Mouse (Mus musculus): ENCODE results near the gene Fbxl17.

Gene Fbxl17

GRCm38 (mm10) chr17:63301822-63302393, 197.9 kb downstream of the Fbxl17 start:
- no peak for TF ChIP-seq GATA4 (IDR thresholded peaks at IDR 0.05; ENCODE audit: insufficient replicate concordance, low read length)

GRCm38 (mm10) chr17:63295471-63295870, 204.3 kb downstream of the Fbxl17 start:
- no peak for TF ChIP-seq GATA4 (IDR thresholded peaks at IDR 0.05; ENCODE audit: insufficient replicate concordance, low read length)

GRCm38 (mm10) chr17:63294961-63295360, 204.9 kb downstream of the Fbxl17 start:
- TF ChIP-seq GATA4 (IDR thresholded peaks at IDR 0.05; ENCODE audit: insufficient replicate concordance, low read length) = no peak

- no peak for TF ChIP-seq GATA4 (IDR thresholded peaks at IDR 0.05; ENCODE audit: insufficient replicate concordance, low read length)
Observed at GRCm38 (mm10) chr17:63293979-63294378, 205.8 kb downstream of the Fbxl17 start.

- no peak for TF ChIP-seq GATA4 (IDR thresholded peaks at IDR 0.05; ENCODE audit: insufficient replicate concordance, low read length)
Observed at GRCm38 (mm10) chr17:63289317-63289913, 210.4 kb downstream of the Fbxl17 start.

GRCm38 (mm10) chr17:63288850-63289249, 211.0 kb downstream of the Fbxl17 start:
- no peak for TF ChIP-seq GATA4 (IDR thresholded peaks at IDR 0.05; ENCODE audit: insufficient replicate concordance, low read length)

- TF ChIP-seq GATA4 (IDR thresholded peaks at IDR 0.05; ENCODE audit: insufficient replicate concordance, low read length) = no peak
Observed at GRCm38 (mm10) chr17:63287413-63287812, 212.4 kb downstream of the Fbxl17 start.

- no peak for TF ChIP-seq GATA4 (IDR thresholded peaks at IDR 0.05; ENCODE audit: insufficient replicate concordance, low read length)
Observed at GRCm38 (mm10) chr17:63285265-63285939, 214.4 kb downstream of the Fbxl17 start.

GRCm38 (mm10) chr17:63284074-63284473, 215.7 kb downstream of the Fbxl17 start:
- no peak for TF ChIP-seq GATA4 (IDR thresholded peaks at IDR 0.05; ENCODE audit: insufficient replicate concordance, low read length)

GRCm38 (mm10) chr17:63282004-63282403, 217.8 kb downstream of the Fbxl17 start:
- no peak for TF ChIP-seq GATA4 (IDR thresholded peaks at IDR 0.05; ENCODE audit: insufficient replicate concordance, low read length)

GRCm38 (mm10) chr17:63280990-63281389, 218.8 kb downstream of the Fbxl17 start:
- TF ChIP-seq GATA4 (IDR thresholded peaks at IDR 0.05; ENCODE audit: insufficient replicate concordance, low read length) = no peak

GRCm38 (mm10) chr17:63279144-63279543, 220.7 kb downstream of the Fbxl17 start:
- TF ChIP-seq GATA4 (IDR thresholded peaks at IDR 0.05; ENCODE audit: insufficient replicate concordance, low read length) = no peak

- TF ChIP-seq GATA4 (IDR thresholded peaks at IDR 0.05; ENCODE audit: insufficient replicate concordance, low read length) = no peak
Observed at GRCm38 (mm10) chr17:63273353-63273752, 226.5 kb downstream of the Fbxl17 start.

GRCm38 (mm10) chr17:63272914-63273313, 226.9 kb downstream of the Fbxl17 start:
- no peak for TF ChIP-seq GATA4 (IDR thresholded peaks at IDR 0.05; ENCODE audit: insufficient replicate concordance, low read length)

GRCm38 (mm10) chr17:63271000-63271399, 228.8 kb downstream of the Fbxl17 start:
- TF ChIP-seq GATA4 (IDR thresholded peaks at IDR 0.05; ENCODE audit: insufficient replicate concordance, low read length) = no peak

GRCm38 (mm10) chr17:63270513-63270912, 229.3 kb downstream of the Fbxl17 start:
- no peak for TF ChIP-seq GATA4 (IDR thresholded peaks at IDR 0.05; ENCODE audit: insufficient replicate concordance, low read length)
